Mouse (Mus musculus) brain, embryonic 18.5 days (tissue): ENCODE data around the gene Gm28372.
"Not testable (repeated sequence)": the region's sequence is repeated elsewhere in the genome, so short reads cannot be mapped to it uniquely, and the experiment has no call there.

Experiments
- DNase-seq: peaks from one replicate; pipeline ENCODE4 v3.0.0-alpha.2; 2012; ENCODE audit warnings: low read depth, low spot score

Gene Gm28372

GRCm38 (mm10) chr2:130404939-130405338 lies at the start of gene Gm28372, which contains the start of gene 1700020A23Rik:
Gene Gm28372, plus strand, starts transcription at chr2:130405239.
Gene 1700020A23Rik, plus strand, starts transcription at chr2:130405259.
- DNase-seq: no peak

DNA sequence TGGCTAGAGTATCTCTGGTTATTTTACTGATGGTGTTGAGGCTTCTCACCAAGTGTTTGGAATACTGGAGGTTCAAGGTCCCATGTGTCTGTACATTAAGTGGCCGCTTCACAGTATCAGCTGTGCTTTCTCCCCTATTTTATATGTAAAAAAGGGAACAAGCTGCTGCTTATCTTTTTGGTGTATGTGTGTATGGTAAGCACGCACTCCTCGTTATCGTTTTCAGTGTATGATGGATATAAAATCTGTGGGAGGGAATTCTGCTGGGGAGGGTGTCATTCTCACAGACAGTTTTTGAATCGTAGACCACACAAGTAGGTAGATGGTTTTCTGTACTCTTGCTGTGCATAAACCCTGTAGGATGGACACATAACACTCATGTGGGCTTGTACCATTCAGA lies 47.5 kb upstream of the Gm28372 start:
- DNase-seq: no peak

DNA sequence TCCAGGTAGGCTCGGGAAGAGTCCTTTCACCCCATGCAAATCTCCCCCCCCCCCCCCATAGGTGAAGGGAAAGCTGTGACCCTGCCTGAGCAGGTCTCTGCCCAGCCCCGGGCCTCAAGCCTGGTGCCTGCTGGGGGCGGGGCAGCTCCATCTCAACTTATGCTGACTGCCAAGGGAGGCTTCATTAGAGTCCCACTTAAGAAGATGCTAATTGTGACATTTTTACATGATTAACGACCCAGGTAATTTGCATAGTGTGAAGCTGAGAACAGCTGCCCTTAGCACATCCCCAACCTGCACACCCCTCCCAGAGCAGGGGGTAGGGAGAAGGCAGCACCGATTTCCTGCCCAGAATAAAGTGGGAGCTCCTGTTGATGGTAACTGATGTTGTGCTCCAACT lies 46.2 kb upstream of the Gm28372 start:
- no peak for DNase-seq

DNA sequence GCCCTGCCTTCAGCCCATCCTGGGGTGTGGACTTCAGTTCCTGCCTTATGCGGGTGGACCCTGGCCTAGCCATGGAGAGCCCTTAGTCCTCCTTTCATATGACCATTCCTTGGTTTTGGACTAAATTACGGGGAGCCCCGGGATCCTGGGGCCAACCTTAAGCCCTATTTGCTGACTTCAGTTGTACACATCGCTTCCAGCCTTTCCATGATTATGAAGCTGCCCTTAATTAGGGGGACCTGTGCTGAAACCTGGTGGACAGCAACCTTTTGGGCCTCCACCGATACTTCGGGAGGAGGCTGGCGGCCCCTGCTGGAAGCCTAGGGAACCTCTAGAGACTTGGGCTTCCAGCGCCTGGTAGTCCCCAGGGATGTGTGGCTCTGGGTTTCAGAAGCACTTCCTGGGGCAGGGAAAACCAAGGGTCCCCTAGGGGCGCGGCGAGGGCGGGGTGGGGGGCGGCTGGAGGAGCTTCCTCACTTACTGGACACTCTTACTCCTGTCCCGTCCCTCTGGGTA lies 42.5 kb upstream of the Gm28372 start:
- no peak for DNase-seq

DNA sequence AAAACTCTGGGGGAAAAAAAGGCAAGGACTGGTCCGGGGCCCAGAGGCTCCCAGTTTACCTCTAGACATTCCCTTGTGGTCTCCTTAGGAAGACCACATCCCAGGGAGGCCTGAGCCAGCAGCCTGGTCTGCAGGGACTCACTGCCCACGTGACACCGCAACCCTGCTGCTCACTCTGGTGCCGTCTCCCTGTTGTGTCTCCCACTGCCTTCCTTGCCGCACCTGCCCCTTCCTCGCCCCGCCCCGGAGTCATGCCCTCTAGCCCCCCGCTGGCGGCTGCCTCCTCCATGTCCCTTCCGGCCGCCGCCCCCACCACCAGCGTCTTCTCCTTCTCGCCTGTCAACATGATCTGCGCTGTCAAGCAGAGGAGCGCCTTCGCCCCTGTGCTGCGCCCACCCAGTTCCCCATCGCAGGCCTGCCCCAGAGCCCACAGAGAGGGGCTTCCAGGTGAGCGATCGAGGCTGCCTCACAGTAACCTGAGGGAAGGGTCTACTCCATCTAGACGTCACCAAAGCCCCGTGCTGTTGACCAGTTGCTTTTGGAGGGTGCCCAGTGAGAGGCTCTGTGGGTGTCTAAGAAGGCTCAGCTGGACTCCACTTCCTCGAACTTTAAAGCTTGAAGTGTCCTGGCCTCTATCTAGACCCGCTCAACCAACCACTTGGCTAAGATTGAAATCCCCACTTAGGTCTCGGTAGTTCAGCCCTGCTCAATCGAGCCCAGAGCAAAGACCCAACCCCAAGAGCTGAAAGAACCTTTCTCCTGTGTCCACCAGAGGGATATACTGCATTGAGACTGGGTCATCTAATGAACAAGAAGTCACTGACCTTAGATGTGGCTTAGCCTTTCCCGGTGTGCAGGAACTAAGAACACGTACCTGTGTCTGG lies 39.6 kb upstream of the Gm28372 start:
- DNase-seq: no peak

DNA sequence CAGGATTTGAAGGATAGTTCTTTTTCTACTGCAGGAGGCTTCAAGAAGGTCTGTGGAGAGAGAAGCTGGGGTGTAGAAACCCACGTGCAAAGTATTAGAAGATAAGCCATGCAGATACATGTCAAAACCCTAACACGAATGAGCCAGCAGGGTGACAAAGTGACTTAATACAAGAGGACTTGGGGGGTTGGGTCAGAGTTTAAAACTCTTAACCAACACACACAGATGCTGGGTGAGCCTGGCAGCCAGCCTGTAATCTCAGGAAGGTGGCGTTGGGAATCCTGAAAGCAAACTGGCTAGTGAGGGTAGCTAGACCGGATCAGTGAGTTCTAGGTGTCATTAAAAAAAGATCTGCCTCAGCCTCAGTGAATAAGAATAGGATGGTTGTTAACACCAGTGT lies 37.7 kb upstream of the Gm28372 start:
- no peak for DNase-seq

- DNase-seq: not testable (repeated sequence)
Observed at GRCm38 (mm10) chr2:130373026-130373425, 32.0 kb upstream of the Gm28372 start.

- no peak for DNase-seq
Observed at GRCm38 (mm10) chr2:130374951-130375350, 30.1 kb upstream of the Gm28372 start.

DNA sequence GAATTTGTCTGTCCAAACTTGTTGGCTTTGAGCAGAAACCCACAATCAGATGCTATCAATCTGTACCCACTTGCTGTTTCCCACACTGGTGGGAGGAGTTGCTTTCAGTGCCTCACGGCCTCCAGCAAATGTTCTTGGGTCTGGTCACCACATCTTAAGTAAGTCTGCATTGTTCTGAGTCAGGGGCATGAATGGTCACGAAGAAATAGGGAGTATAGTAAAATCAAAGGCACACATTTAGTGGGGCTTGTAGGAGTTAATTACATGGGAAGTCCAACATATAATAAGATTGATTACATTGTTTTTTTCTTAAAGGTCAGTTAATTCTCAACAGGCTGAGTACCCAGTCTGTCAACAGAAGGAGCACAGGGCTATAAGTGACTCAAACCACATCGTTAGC lies 21.8 kb upstream of the Gm28372 start:
- no peak for DNase-seq

- DNase-seq: no peak
Observed at GRCm38 (mm10) chr2:130383895-130384294, 21.1 kb upstream of the Gm28372 start.

DNA sequence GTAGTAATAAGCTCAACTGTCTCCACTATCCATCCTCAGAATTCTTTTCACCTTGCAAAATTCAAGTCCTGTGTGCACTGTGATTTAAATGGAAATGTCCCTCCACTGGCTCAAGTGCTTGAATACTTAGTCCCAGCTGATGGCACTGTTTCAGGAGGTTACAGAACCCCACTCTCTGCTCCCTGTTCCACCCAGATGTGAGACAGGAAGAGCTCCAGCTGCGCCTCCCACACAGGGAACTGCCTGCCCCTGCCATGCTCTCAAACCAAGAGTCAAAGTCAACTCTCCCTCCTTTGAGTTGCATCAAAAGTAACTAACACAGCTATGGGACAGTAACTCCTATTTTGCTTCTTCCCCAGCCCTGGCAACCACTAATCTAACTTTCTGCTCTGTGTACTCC lies 18.8 kb upstream of the Gm28372 start:
- no peak for DNase-seq

DNA sequence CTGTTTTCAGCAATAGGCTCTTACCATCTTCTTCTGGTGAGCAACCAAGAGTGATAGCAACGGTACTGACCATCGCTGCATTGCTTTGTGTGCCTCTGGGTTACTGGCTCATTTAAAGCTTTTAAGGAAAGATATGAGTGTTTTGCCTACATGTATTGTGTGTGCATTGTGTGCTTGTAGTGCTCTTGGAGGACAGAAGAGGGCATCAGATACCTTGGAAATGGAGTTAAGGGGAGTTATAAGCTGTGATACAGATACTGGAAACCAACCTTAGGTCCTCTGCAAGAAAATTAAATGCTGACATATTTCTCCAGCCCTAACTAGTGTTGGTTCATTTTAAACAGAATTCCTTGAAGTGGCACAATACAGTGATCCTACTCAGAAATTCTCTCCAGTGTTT lies 16.2 kb upstream of the Gm28372 start:
- DNase-seq: no peak

DNA sequence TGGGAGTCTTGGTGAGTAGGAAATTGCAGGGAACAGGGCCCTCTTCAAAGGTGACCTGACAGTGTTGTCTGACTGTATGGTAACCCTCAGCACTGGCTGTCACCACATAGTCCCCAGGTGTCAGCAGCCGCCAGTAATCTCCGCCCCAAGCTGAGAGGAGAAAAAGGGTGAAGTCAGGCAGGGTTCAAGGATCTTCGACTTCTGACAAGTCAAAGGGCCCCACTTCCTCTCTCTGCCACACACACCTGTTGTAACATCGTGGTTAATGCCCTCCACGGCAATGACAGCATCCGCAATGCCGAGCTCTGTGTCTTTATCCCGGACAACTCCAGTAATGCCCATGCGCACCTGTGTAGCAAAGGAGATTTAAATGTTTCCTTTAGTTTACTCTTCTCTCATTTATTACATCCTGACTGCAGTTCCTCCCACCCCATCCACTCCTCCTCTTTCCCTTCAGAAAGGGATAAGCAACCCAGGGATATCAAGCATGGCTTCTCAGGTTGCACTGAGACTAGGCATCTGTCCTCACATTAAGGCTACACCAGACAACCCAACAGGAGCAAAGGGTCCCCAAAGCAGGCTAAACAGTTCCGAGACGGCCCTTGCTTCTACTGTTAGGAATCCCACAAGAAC lies 13.9 kb upstream of the Gm28372 start:
- DNase-seq: no peak

DNA sequence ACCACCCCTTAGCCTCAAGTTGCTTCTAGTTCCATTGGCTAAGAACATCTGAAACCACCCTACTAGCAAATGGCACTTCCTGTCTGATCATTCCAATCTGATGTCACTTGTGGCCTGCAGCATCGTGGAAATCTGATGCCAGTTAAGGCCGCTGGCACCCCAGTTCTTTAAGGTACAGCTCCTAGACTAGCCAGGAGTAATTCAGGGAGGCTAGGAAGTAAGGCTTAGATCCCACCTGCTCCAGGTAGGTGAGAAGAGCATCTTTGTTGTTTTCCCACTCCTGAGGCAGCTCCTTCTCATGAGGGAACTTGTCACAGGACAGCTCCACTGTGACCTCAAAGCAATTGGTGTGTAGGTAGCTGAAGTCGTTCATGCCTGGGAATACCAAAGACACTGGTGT lies 12.2 kb upstream of the Gm28372 start:
- no peak for DNase-seq

- DNase-seq: no peak
Observed at GRCm38 (mm10) chr2:130395696-130396095, 9.3 kb upstream of the Gm28372 start.

DNA sequence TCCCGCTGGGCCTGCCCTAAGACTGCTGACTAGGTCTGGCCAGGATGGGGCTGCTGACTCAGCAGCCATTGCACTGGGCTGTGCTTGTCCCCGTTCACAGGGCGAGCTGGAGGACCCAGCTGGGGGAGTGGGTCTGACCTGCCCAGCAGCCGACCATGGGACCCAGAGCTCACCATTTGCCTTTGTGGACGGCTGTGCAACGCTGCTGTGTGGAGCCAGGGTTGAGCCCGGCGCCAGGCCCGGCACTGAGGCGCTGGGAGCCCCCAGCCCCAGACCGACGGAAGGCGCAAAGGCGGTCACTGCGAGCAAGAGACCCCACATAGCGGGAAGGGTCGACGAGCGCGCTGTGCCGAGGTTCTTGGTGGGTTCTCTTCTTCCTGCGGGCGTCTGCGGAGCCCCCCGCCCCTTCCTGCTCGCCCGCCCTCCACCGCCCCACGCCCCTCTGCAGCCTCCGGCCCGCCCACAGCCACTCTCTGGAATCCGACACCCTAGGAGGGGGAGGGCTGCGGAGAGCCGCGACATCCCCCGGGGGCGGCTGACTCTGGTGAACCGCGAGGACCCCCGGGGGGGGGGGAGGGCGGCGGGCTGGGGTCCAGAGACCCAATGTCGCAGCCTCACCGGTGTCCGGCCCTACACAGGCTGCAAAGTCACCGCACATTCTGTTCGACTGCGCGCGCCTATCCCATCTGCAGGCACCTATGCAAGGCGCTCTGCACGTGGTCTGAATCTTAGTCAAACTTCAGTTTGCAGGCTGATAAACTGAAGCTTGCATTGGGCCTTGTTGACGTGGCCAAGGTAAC lies 7.7 kb upstream of the Gm28372 start, which contains the start of gene Cpxm1:
Cpxm1 (minus strand) TSS at position 389 of the 800 bp plus-strand sequence.
- DNase-seq: no peak

GRCm38 (mm10) chr2:130398091-130398490 lies 6.9 kb upstream of the Gm28372 start:
- DNase-seq: no peak

DNA sequence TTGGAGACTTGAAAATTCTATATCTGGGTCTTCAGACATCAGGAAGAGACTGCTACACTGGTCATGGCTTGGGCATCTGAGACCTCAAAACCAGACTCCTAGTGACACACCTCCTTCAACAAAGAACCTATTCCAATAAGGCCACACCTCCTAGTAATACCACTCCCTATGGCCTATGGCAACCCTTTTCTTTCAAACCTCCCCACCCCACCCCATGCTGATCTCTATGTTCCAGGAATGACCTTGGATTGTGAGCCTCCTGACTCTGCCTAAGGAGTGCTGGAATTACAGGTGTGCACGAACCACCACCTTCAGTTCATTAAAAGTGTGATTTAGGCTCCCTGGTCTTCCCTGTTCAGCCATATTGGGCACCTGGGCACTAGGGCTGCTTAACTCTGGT lies 5.0 kb upstream of the Gm28372 start:
- no peak for DNase-seq

DNA sequence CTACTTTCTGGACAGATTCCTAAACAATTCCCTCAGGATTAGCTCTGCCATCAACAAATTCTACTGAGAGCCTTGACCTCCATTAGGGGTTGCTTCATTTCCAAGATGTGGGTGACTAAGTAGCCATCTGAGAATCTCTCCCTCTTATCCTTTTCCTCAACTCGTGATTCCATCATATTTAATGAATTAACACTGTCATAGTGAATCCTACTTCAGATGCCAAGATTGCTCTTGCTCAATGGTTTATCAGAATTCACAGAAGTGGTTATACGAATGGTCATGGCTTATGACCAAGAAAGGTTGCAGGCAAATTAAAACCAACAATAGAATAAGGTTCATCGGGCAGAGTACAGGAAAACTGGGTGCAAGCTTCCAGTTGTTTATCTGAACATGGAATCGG lies 3.1 kb upstream of the Gm28372 start:
- DNase-seq: no peak

- DNase-seq: no peak
Observed at GRCm38 (mm10) chr2:130406178-130406577, 1.1 kb downstream of the Gm28372 start, which contains the start of gene Tmem239. Gene Tmem239, plus strand, starts transcription at chr2:130406478.

- no peak for DNase-seq
Observed at GRCm38 (mm10) chr2:130408194-130408593, 3.2 kb downstream of the Gm28372 start.
